Comparison of ENCODE assay signal across 40 mouse cellular contexts in the genomic region with DNA sequence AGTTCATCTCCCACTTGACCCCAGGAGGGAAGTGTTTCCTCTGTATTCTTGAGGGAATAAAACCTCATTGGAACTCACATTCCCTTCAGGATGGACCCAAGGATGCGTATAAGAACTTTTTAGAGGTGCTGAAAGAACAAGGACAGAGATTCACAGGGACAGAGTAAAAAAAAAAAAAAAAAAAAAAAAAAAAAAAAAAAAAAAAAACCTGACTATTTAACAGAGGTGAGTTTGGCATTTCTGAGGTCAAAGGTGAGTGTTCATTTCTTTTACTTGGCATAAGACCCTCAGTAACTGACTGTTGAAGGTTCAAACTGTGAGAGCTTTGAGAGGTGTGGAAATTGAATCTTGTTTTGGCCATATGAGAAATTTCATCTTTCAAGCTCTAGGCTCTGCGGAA. TPM values are rescaled to one million over a fixed set of nuclear protein-coding genes. Genes with fewer than 3 reads are reported as not detected.
"Had no signal": no experiment of that assay in that cellular context is flagged by ENCODE, and none has a peak within 500 bp of the region (broad histone marks: within the 10 kb centered on the region; RNA-seq: fewer than 3 reads in every experiment).

No protein-coding gene starts in this region.

- H3K27ac ChIP-seq: embryonic facial prominence, embryonic 10.5 days; embryonic facial prominence, embryonic 12.5 days; embryonic facial prominence, embryonic 13.5 days; embryonic facial prominence, embryonic 15.5 days; forebrain, embryonic 10.5 days; forebrain, embryonic 12.5 days; forebrain, embryonic 13.5 days; forebrain, embryonic 15.5 days; gastrocnemius, adult 2 months; heart, adult 2 months; heart, embryonic 10.5 days had no signal

- H3K4me3 ChIP-seq: embryonic facial prominence, embryonic 10.5 days; embryonic facial prominence, embryonic 12.5 days; embryonic facial prominence, embryonic 13.5 days; embryonic facial prominence, embryonic 15.5 days; erythroblast, embryonic 14.5 days; forebrain, embryonic 10.5 days; forebrain, embryonic 12.5 days; forebrain, embryonic 13.5 days; forebrain, embryonic 15.5 days; gastrocnemius, adult 2 months; heart, adult 2 months; heart, embryonic 10.5 days had no signal

- DNase-seq: cerebellum, adult 9-10 months; cerebellum, adult 9-11 months; cerebellum, postnatal 10 days; cerebellum, postnatal 14 days; cerebellum, postnatal 25 days; cerebellum, postnatal 36 days; embryo, embryonic 11 days; forebrain, postnatal 0 days; gastrocnemius, adult 2 months; gastrocnemius, postnatal 10 days; gastrocnemius, postnatal 14 days; gastrocnemius, postnatal 25 days; gastrocnemius, postnatal 36 days; heart, adult 11 months; heart, adult 18-20 months; heart, adult 2 months had no signal

- H3K36me3 ChIP-seq: embryonic facial prominence, embryonic 10.5 days; embryonic facial prominence, embryonic 12.5 days; embryonic facial prominence, embryonic 13.5 days; embryonic facial prominence, embryonic 15.5 days; forebrain, embryonic 10.5 days; forebrain, embryonic 12.5 days; forebrain, embryonic 15.5 days; heart, embryonic 10.5 days had no signal

- H3K4me1 ChIP-seq: embryonic facial prominence, embryonic 10.5 days; embryonic facial prominence, embryonic 12.5 days; embryonic facial prominence, embryonic 13.5 days; embryonic facial prominence, embryonic 15.5 days; forebrain, embryonic 10.5 days; forebrain, embryonic 12.5 days; forebrain, embryonic 13.5 days; forebrain, embryonic 15.5 days; heart, embryonic 10.5 days had no signal

- H3K27me3 ChIP-seq: embryonic facial prominence, embryonic 12.5 days; embryonic facial prominence, embryonic 13.5 days; embryonic facial prominence, embryonic 15.5 days; forebrain, embryonic 12.5 days; forebrain, embryonic 13.5 days; forebrain, embryonic 15.5 days had no signal

- H3K9me3 ChIP-seq: embryonic facial prominence, embryonic 10.5 days; embryonic facial prominence, embryonic 12.5 days; embryonic facial prominence, embryonic 13.5 days; embryonic facial prominence, embryonic 15.5 days; forebrain, embryonic 10.5 days; forebrain, embryonic 12.5 days; forebrain, embryonic 13.5 days; forebrain, embryonic 15.5 days; heart, embryonic 10.5 days had no signal

- H3K9ac ChIP-seq: embryonic facial prominence, embryonic 12.5 days; embryonic facial prominence, embryonic 13.5 days; embryonic facial prominence, embryonic 15.5 days; forebrain, embryonic 12.5 days; forebrain, embryonic 13.5 days; forebrain, embryonic 15.5 days; forebrain, postnatal 0 days had no signal

- H3K4me2 ChIP-seq: embryonic facial prominence, embryonic 12.5 days; embryonic facial prominence, embryonic 13.5 days; embryonic facial prominence, embryonic 15.5 days; forebrain, embryonic 12.5 days; forebrain, embryonic 13.5 days; forebrain, embryonic 15.5 days had no signal

RNA-seq across cellular contexts. Expression of a gene that starts 6.1 kb away (rescaled TPM):
- total RNA-seq: forebrain, postnatal 0 days; gastrocnemius, adult 18-20 months; gastrocnemius, adult 2 months; gastrocnemius, adult 8-10 months; gastrocnemius, postnatal 10 days; gastrocnemius, postnatal 14 days; gastrocnemius, postnatal 25 days; gastrocnemius, postnatal 36 days; gastrocnemius, postnatal 4 days; granulocyte monocyte progenitor cell, adult 5-6 weeks; heart, adult 18-20 months; heart, adult 2 months; heart, adult 8-10 months had no signal
- polyA plus RNA-seq: cortical plate, adult 2 months; embryonic facial prominence, embryonic 12.5 days; embryonic facial prominence, embryonic 13.5 days; embryonic facial prominence, embryonic 14.5 days; erythroblast, embryonic 14.5 days; forebrain, embryonic 10.5 days; forebrain, embryonic 11.5 days; forebrain, embryonic 12.5 days; forebrain, embryonic 14.5 days; forebrain, embryonic 15.5 days; forebrain, embryonic 16.5 days; forebrain, postnatal 0 days; frontal cortex, adult 2 months; gonadal fat pad, adult 2 months; heart, adult 2 months; heart, embryonic 10.5 days had no signal

RNA-seq across cellular contexts. Expression of a gene that starts 18.0 kb away (rescaled TPM):
- total RNA-seq: common myeloid progenitor, adult 5-6 weeks; forebrain, postnatal 0 days; gastrocnemius, adult 18-20 months; gastrocnemius, adult 2 months; gastrocnemius, adult 8-10 months; gastrocnemius, postnatal 10 days; gastrocnemius, postnatal 14 days; gastrocnemius, postnatal 25 days; gastrocnemius, postnatal 36 days; gastrocnemius, postnatal 4 days; granulocyte monocyte progenitor cell, adult 5-6 weeks; heart, adult 18-20 months; heart, adult 2 months; heart, adult 8-10 months had no signal
- polyA plus RNA-seq: cortical plate, adult 2 months; embryonic facial prominence, embryonic 10.5 days; embryonic facial prominence, embryonic 11.5 days; embryonic facial prominence, embryonic 12.5 days; embryonic facial prominence, embryonic 13.5 days; embryonic facial prominence, embryonic 14.5 days; erythroblast, embryonic 14.5 days; forebrain, embryonic 10.5 days; forebrain, embryonic 11.5 days; forebrain, embryonic 12.5 days; forebrain, embryonic 13.5 days; forebrain, embryonic 14.5 days; forebrain, embryonic 15.5 days; forebrain, embryonic 16.5 days; forebrain, postnatal 0 days; frontal cortex, adult 2 months; gonadal fat pad, adult 2 months; heart, adult 2 months; heart, embryonic 10.5 days had no signal

RNA-seq across cellular contexts. Expression of a gene that starts 23.3 kb away (rescaled TPM):
- polyA plus RNA-seq: cortical plate, adult 2 months had no signal

RNA-seq across cellular contexts. Expression of a gene that starts 28.3 kb away (rescaled TPM):
- total RNA-seq: common myeloid progenitor, adult 5-6 weeks; forebrain, postnatal 0 days; gastrocnemius, adult 18-20 months; gastrocnemius, adult 2 months; gastrocnemius, adult 8-10 months; gastrocnemius, postnatal 10 days; gastrocnemius, postnatal 14 days; gastrocnemius, postnatal 25 days; gastrocnemius, postnatal 36 days; gastrocnemius, postnatal 4 days; granulocyte monocyte progenitor cell, adult 5-6 weeks; heart, adult 18-20 months; heart, adult 2 months; heart, adult 8-10 months had no signal
- polyA plus RNA-seq: cortical plate, adult 2 months; erythroblast, embryonic 14.5 days; forebrain, embryonic 10.5 days; forebrain, embryonic 13.5 days; forebrain, embryonic 14.5 days; forebrain, embryonic 15.5 days; forebrain, embryonic 16.5 days; forebrain, postnatal 0 days; frontal cortex, adult 2 months; gonadal fat pad, adult 2 months; heart, adult 2 months; heart, embryonic 10.5 days had no signal

RNA-seq across cellular contexts. Expression of a gene that starts 52.6 kb away (rescaled TPM):
- total RNA-seq: common myeloid progenitor, adult 5-6 weeks; forebrain, postnatal 0 days; gastrocnemius, adult 18-20 months; gastrocnemius, adult 2 months; gastrocnemius, adult 8-10 months; gastrocnemius, postnatal 10 days; gastrocnemius, postnatal 14 days; gastrocnemius, postnatal 25 days; gastrocnemius, postnatal 36 days; gastrocnemius, postnatal 4 days; granulocyte monocyte progenitor cell, adult 5-6 weeks; heart, adult 18-20 months; heart, adult 2 months; heart, adult 8-10 months had no signal
- polyA plus RNA-seq: cortical plate, adult 2 months; embryonic facial prominence, embryonic 10.5 days; embryonic facial prominence, embryonic 11.5 days; embryonic facial prominence, embryonic 12.5 days; embryonic facial prominence, embryonic 13.5 days; embryonic facial prominence, embryonic 14.5 days; embryonic facial prominence, embryonic 15.5 days; erythroblast, embryonic 14.5 days; forebrain, embryonic 10.5 days; forebrain, embryonic 11.5 days; forebrain, embryonic 12.5 days; forebrain, embryonic 13.5 days; forebrain, embryonic 14.5 days; forebrain, embryonic 15.5 days; forebrain, embryonic 16.5 days; forebrain, postnatal 0 days; frontal cortex, adult 2 months; gonadal fat pad, adult 2 months; heart, adult 2 months; heart, embryonic 10.5 days had no signal
